Mouse (Mus musculus) lung, embryonic 15.5 days (tissue): ENCODE results near the gene Susd6. TPM values are rescaled to one million over a fixed set of nuclear protein-coding genes. Genes with fewer than 3 reads are reported as not detected.
A peak's percentile ranks its signal among the peaks of the same experiment; 100 is the strongest.

Experiments used
- ATAC-seq: fragments of 200-750 bp; cut with Nextera tagmentation; 2 replicates; pipeline ENCODE4 v1.8.0; 2017; ENCODE audit warnings: moderate number of reproducible peaks, borderline replicate concordance; ENCODE audit not compliant: low FRiP score, low TSS enrichment; ENCODE audit errors: extremely low read depth
- H3K27ac ChIP-seq: fragments of 300-500 bp; sonication (generic); 2 replicates; pipeline ENCODE4 v1.5.1; 2015; ENCODE audit warnings: moderate library complexity, mild to moderate bottlenecking, inconsistent platforms
- H3K27me3 ChIP-seq: fragments of 300-500 bp; sonication (generic); 2 replicates; pipeline ENCODE4 v1.6.1; 2015; ENCODE audit warnings: inconsistent platforms
- H3K36me3 ChIP-seq: fragments of 300-500 bp; sonication (generic); 2 replicates; pipeline ENCODE4 v1.6.1; 2015; ENCODE audit warnings: inconsistent platforms
- H3K4me1 ChIP-seq: fragments of 300-500 bp; sonication (generic); 2 replicates; pipeline ENCODE4 v1.6.1; 2015; ENCODE audit warnings: inconsistent platforms
- H3K4me2 ChIP-seq: fragments of 300-500 bp; sonication (generic); 2 replicates; pipeline ENCODE4 v1.6.1; 2015; ENCODE audit warnings: inconsistent platforms, mild to moderate bottlenecking, moderate library complexity
- H3K4me3 ChIP-seq: fragments of 300-500 bp; sonication (generic); 2 replicates; pipeline ENCODE4 v1.5.1; 2015; ENCODE audit warnings: mild to moderate bottlenecking, inconsistent platforms
- H3K9ac ChIP-seq: fragments of 300-500 bp; sonication (generic); 2 replicates; pipeline ENCODE4 v1.6.1; 2015; ENCODE audit warnings: inconsistent platforms
- H3K9me3 ChIP-seq: fragments of 300-500 bp; sonication (generic); 2 replicates; pipeline ENCODE4 v1.6.1; 2016; ENCODE audit warnings: inconsistent platforms
- WGBS: fragments of 180-500 bp; shearing (Covaris S2); methylation state at CpG from one replicate; pipeline ENCODE4 v1.1.7; 2015; 5-methylcytosine and 5-hydroxymethylcytosine counted together
- polyA plus RNA-seq: library from polyadenylated mRNA; unstranded; fragments of >200 nt; fragmentation: Nextera tagmentation; extraction: Ambion mirVana; gene quantifications from 2 replicates; pipeline ENCODE4 v1.2.1, GENCODE M21; 2015

The Susd6 gene
- polyA plus RNA-seq, 1 experiment from 2014 or later = 17.3 TPM

GRCm38 (mm10) chr12:80924205-80924604 is 133.9 kb downstream of the Susd6 start:
- peak; percentile 76; the same call in 1 of the 2 replicates for ATAC-seq
- Histone ChIP-seq H3K4me3 (no peak overlapping the region), H3K9me3 (no peaks in the 10 kb centered on the region), H3K27ac (peak overlapping the region; percentile 64), H3K9ac (no peak overlapping the region), H3K4me1 (peaks cover 14% of the 10 kb centered on the region), H3K36me3 (no peaks in the 10 kb centered on the region), H3K27me3 (no peaks in the 10 kb centered on the region), H3K4me2 (peak overlapping the region; percentile 13; the same call in 1 of the 2 replicates)
- 39% methylated on average over 3 of the region's 3 CpGs for WGBS

GRCm38 (mm10) chr12:80925919-80926318 is 135.6 kb downstream of the Susd6 start:
- Histone ChIP-seq H3K36me3 (no peaks in the 10 kb centered on the region), H3K4me3 (no peak overlapping the region), H3K27ac (no peak overlapping the region), H3K9ac (no peak overlapping the region), H3K9me3 (no peaks in the 10 kb centered on the region), H3K4me1 (peaks cover 14% of the 10 kb centered on the region), H3K4me2 (no peak overlapping the region), H3K27me3 (no peaks in the 10 kb centered on the region)
- no peak for ATAC-seq
- WGBS = 42% methylated on average over 7 of the region's 7 CpGs

GRCm38 (mm10) chr12:80926550-80926949 is 136.2 kb downstream of the Susd6 start:
- no peak for ATAC-seq
- no peak overlapping the region for H3K4me2 ChIP-seq
- H3K9me3 ChIP-seq = no peaks in the 10 kb centered on the region
- no peaks in the 10 kb centered on the region for H3K36me3 ChIP-seq
- no peaks in the 10 kb centered on the region for H3K27me3 ChIP-seq
- WGBS = 84% methylated on average over 4 of the region's 4 CpGs
- H3K4me1 ChIP-seq = peaks cover 14% of the 10 kb centered on the region
- H3K27ac ChIP-seq = no peak overlapping the region
- no peak overlapping the region for H3K9ac ChIP-seq
- no peak overlapping the region for H3K4me3 ChIP-seq

- 82% methylated on average over 1 of the region's 1 CpGs for WGBS
- Histone ChIP-seq H3K27ac (no peak overlapping the region), H3K27me3 (no peaks in the 10 kb centered on the region), H3K4me3 (no peak overlapping the region), H3K36me3 (no peaks in the 10 kb centered on the region), H3K4me2 (no peak overlapping the region), H3K9ac (no peak overlapping the region), H3K4me1 (peaks cover 14% of the 10 kb centered on the region), H3K9me3 (no peaks in the 10 kb centered on the region)
- no peak for ATAC-seq
These were observed 137.2 kb downstream of the Susd6 start for GRCm38 (mm10) chr12:80927518-80927917.

- WGBS = 58% methylated on average over 3 of the region's 3 CpGs
- no peaks in the 10 kb centered on the region for H3K36me3 ChIP-seq
- H3K4me3 ChIP-seq = no peak overlapping the region
- no peaks in the 10 kb centered on the region for H3K27me3 ChIP-seq
- no peaks in the 10 kb centered on the region for H3K9me3 ChIP-seq
- H3K27ac ChIP-seq = no peak overlapping the region
- H3K4me1 ChIP-seq = peaks cover 5% of the 10 kb centered on the region
- H3K9ac ChIP-seq = no peak overlapping the region
- no peak for ATAC-seq
- H3K4me2 ChIP-seq = no peak overlapping the region
These were observed 138.6 kb downstream of the Susd6 start for GRCm38 (mm10) chr12:80928881-80929280.

GRCm38 (mm10) chr12:80930141-80930540 is 139.8 kb downstream of the Susd6 start:
- no peak overlapping the region for H3K4me2 ChIP-seq
- H3K27me3 ChIP-seq = no peaks in the 10 kb centered on the region
- ATAC-seq = no peak
- H3K4me1 ChIP-seq = no peaks in the 10 kb centered on the region
- H3K9ac ChIP-seq = no peak overlapping the region
- H3K4me3 ChIP-seq = no peak overlapping the region
- 68% methylated on average over 7 of the region's 7 CpGs for WGBS
- no peaks in the 10 kb centered on the region for H3K9me3 ChIP-seq
- H3K36me3 ChIP-seq = no peaks in the 10 kb centered on the region
- no peak overlapping the region for H3K27ac ChIP-seq

Other genes starting within 250 kb of the Susd6 start
- gene Slc39a9, start 146.6 kb upstream of the Susd6 start, polyA plus RNA-seq = 27.0 and 31.3 TPM in 2 replicates
- gene Erh, start 146.2 kb upstream of the Susd6 start, polyA plus RNA-seq = 326 and 362 TPM in 2 replicates
- 4.0 and 4.2 TPM in 2 replicates for gene Plekhd1, start 97.9 kb upstream of the Susd6 start, polyA plus RNA-seq
- gene Ccdc177, start 29.8 kb upstream of the Susd6 start, polyA plus RNA-seq = 0.06 and 0.10 TPM in 2 replicates
- gene Srsf5, start 155.0 kb downstream of the Susd6 start, polyA plus RNA-seq = 570 and 583 TPM in 2 replicates
- gene Slc10a1, start 178.2 kb downstream of the Susd6 start, polyA plus RNA-seq = 0.39 and 1.1 TPM in 2 replicates
- 1.2 and 1.3 TPM in 2 replicates for gene Smoc1, start 236.3 kb downstream of the Susd6 start, polyA plus RNA-seq